Mouse (Mus musculus) forebrain, embryonic 11.5 days (tissue): ENCODE measurements around the gene Gprasp2. TPM values are rescaled to one million over a fixed set of nuclear protein-coding genes. Genes with fewer than 3 reads are reported as not detected.

ENCODE experiments used
- polyA plus RNA-seq: library from polyadenylated mRNA; unstranded; fragments of >200 nt; fragmentation: Nextera tagmentation; extraction: Ambion mirVana; gene quantifications from 2 replicates; pipeline ENCODE4 v1.2.1, GENCODE M21; 2014

Gene Gprasp2
- polyA plus RNA-seq, 1 experiment from 2014 or later, result 41.2 TPM

Other genes starting within 250 kb of the Gprasp2 start
- gene Nxf7, start 240.3 kb upstream of the Gprasp2 start, polyA plus RNA-seq, result not detected in 2 replicates
- not detected in 2 replicates for gene Prame, start 211.3 kb upstream of the Gprasp2 start, polyA plus RNA-seq
- not detected in 2 replicates for gene Tcp11x2, start 145.2 kb upstream of the Gprasp2 start, polyA plus RNA-seq
- gene Tmsb15a, start 113.8 kb upstream of the Gprasp2 start, polyA plus RNA-seq, result not detected in 2 replicates
- 9.7 and 10.2 TPM in 2 replicates for gene Armcx5, start 96.3 kb upstream of the Gprasp2 start, polyA plus RNA-seq
- gene Gprasp1, start 96.3 kb upstream of the Gprasp2 start, polyA plus RNA-seq, result 78.1 and 81.5 TPM in 2 replicates
- 65.5 and 71.6 TPM in 2 replicates for gene Bhlhb9, start 41.4 kb upstream of the Gprasp2 start, polyA plus RNA-seq
- 117 and 122 TPM in 2 replicates for gene Arxes2, start 154.8 kb downstream of the Gprasp2 start, polyA plus RNA-seq
- gene Arxes1, start 194.3 kb downstream of the Gprasp2 start, polyA plus RNA-seq, result 48.9 and 49.3 TPM in 2 replicates
- 302 and 303 TPM in 2 replicates for gene Bex2, start 229.2 kb downstream of the Gprasp2 start, polyA plus RNA-seq
- gene Nxf3, start 246.2 kb downstream of the Gprasp2 start, polyA plus RNA-seq, result not detected in 2 replicates